Mouse (Mus musculus) neural tube, embryonic 11.5 days (tissue): ENCODE measurements around the gene Sh2d2a. TPM values are rescaled to one million over a fixed set of nuclear protein-coding genes. Genes with fewer than 3 reads are reported as not detected.
"Not testable (repeated sequence)": the region's sequence is repeated elsewhere in the genome, so short reads cannot be mapped to it uniquely, and the experiment has no call there.

Experiments
- ATAC-seq: fragments of 200-750 bp; cut with Nextera tagmentation; 2 replicates; pipeline ENCODE4 v1.8.0; 2017; ENCODE audit warnings: moderate number of reproducible peaks, mild to moderate bottlenecking, moderate TSS enrichment, moderate library complexity; ENCODE audit not compliant: insufficient read depth, low FRiP score, low TSS enrichment
- DNase-seq: peaks from one replicate; pipeline ENCODE4 v3.0.0-alpha.2; 2015; ENCODE audit warnings: low spot score
- H3K27ac ChIP-seq: fragments of 300-500 bp; sonication (generic); 2 replicates; pipeline ENCODE4 v1.5.1; 2014; ENCODE audit warnings: low read depth, mild to moderate bottlenecking, low read length
- H3K27me3 ChIP-seq: fragments of 300-500 bp; sonication (generic); 2 replicates; pipeline ENCODE4 v1.6.1; 2014; ENCODE audit warnings: mild to moderate bottlenecking, low read length, mixed read lengths; ENCODE audit not compliant: control insufficient read depth, insufficient read depth
- H3K36me3 ChIP-seq: fragments of 300-500 bp; sonication (generic); 2 replicates; pipeline ENCODE4 v1.6.1; 2014; ENCODE audit warnings: mild to moderate bottlenecking, low read length, moderate library complexity, mixed read lengths; ENCODE audit not compliant: control insufficient read depth, insufficient read depth
- H3K4me1 ChIP-seq: fragments of 300-500 bp; sonication (generic); 2 replicates; pipeline ENCODE4 v1.6.1; 2014; ENCODE audit warnings: low read length, mixed read lengths; ENCODE audit not compliant: control insufficient read depth, insufficient read depth
- H3K4me2 ChIP-seq: fragments of 300-500 bp; sonication (generic); 2 replicates; pipeline ENCODE4 v1.6.1; 2014; ENCODE audit warnings: low read depth, mild to moderate bottlenecking, moderate library complexity
- H3K4me3 ChIP-seq: fragments of 300-500 bp; sonication (generic); 2 replicates; pipeline ENCODE4 v1.5.1; 2014; ENCODE audit warnings: low read depth, low read length
- H3K9ac ChIP-seq: fragments of 300-500 bp; sonication (generic); 2 replicates; pipeline ENCODE4 v1.6.1; 2014; ENCODE audit warnings: mild to moderate bottlenecking, low read length
- H3K9me3 ChIP-seq: fragments of 300-500 bp; sonication (generic); 2 replicates; pipeline ENCODE4 v1.6.1; 2016; ENCODE audit warnings: low read length; ENCODE audit not compliant: control insufficient read depth
- WGBS: fragments of 180-500 bp; shearing (Covaris S2); extraction: QIAGEN DNeasy Blood & Tissue Kit; methylation state at CpG from one replicate; pipeline ENCODE4 v1.1.7; 2014; 5-methylcytosine and 5-hydroxymethylcytosine counted together
- polyA plus RNA-seq: library from polyadenylated mRNA; unstranded; fragments of >200 nt; fragmentation: Nextera tagmentation; extraction: Ambion mirVana; gene quantifications from 2 replicates; pipeline ENCODE4 v1.2.1, GENCODE M21; 2014

Gene Sh2d2a
- polyA plus RNA-seq, 1 experiment from 2014 or later = not detected

GRCm38 (mm10) chr3:87816646-87817093 is 29.9 kb upstream of the Sh2d2a start:
- Histone ChIP-seq H3K4me1 (no peaks in the 10 kb centered on the region), H3K36me3 (no peaks in the 10 kb centered on the region; the same call in 1 of the 2 replicates), H3K4me3 (no peak overlapping the region), H3K27ac (no peak overlapping the region), H3K4me2 (no peak overlapping the region), H3K27me3 (peaks cover 12% of the 10 kb centered on the region), H3K9ac (0 out of 2 replicates have a peak overlapping the region, but pooled peaks have one; percentile 22), H3K9me3 (no peaks in the 10 kb centered on the region)
- 8% methylated on average over 12 of the region's 12 CpGs for WGBS
- ATAC-seq (no peak), DNase-seq (peak; percentile 75)

DNA sequence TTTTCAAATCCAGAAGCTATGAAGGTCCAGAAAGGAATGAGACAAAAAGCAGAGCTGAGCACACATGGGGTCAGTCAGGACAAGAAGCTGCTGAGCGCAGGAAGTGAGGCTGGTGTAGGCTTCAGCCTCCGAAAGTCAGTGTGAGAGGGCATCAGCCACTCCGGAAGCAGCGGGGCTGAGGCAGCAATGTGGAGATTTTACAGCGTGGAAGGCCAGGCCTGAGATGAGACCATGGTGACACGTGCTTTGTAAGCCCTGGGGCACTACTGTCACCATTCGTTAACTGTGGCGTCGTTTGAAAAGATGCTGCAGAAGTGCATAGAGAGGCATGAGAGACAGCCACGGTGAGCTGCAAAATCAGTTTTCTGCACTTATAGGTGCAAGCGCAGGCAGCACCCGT is 28.3 kb upstream of the Sh2d2a start:
- Histone ChIP-seq H3K36me3 (no peaks in the 10 kb centered on the region; the same call in 1 of the 2 replicates), H3K4me3 (no peak overlapping the region), H3K9ac (no peak overlapping the region), H3K4me2 (no peak overlapping the region), H3K9me3 (no peaks in the 10 kb centered on the region), H3K4me1 (no peaks in the 10 kb centered on the region), H3K27me3 (peaks cover 7% of the 10 kb centered on the region), H3K27ac (no peak overlapping the region)
- ATAC-seq (no peak), DNase-seq (no peak)
- WGBS = 71% methylated on average over 12 of the region's 12 CpGs

DNA sequence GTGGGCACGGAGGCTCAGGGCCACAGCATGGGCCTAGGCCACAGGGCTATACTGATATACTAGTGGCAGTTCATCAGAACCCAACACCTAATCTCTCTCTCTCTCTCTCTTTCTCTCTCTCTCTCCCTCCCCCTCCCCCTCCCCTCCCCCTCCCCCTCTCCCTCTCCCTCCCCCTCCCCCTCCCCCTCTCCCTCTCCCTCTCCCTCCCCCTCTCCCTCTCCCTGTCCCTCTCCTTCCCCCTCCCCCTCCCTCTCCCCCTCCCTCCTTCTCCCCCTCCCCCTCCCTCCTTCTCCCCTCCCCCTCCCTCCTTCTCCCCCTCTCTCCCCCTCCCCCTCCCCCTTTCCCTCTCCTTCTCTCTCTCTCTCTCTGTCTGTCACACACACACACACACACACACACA is 22.3 kb upstream of the Sh2d2a start, which contains the start of gene Pear1:
Gene Pear1 (minus strand): TSS at position 101 of the 400 bp plus-strand sequence.
- not testable (repeated sequence) for H3K4me2 ChIP-seq, H3K4me3 ChIP-seq, H3K9ac ChIP-seq, H3K4me1 ChIP-seq, H3K27me3 ChIP-seq, ATAC-seq, H3K36me3 ChIP-seq, DNase-seq, H3K9me3 ChIP-seq, H3K27ac ChIP-seq
- 73% methylated on average over 1 of the region's 1 CpGs for WGBS

GRCm38 (mm10) chr3:87828435-87828834 is 18.1 kb upstream of the Sh2d2a start:
- H3K9me3 ChIP-seq = no peaks in the 10 kb centered on the region
- no peak overlapping the region for H3K9ac ChIP-seq
- H3K36me3 ChIP-seq = no peaks in the 10 kb centered on the region
- H3K4me1 ChIP-seq = no peaks in the 10 kb centered on the region
- DNase-seq (no peak), ATAC-seq (no peak)
- H3K4me2 ChIP-seq = no peak overlapping the region
- H3K27ac ChIP-seq = no peak overlapping the region
- H3K27me3 ChIP-seq = no peaks in the 10 kb centered on the region
- no peak overlapping the region for H3K4me3 ChIP-seq
- 37% methylated on average over 4 of the region's 4 CpGs for WGBS

- no peak overlapping the region for H3K4me2 ChIP-seq
- H3K27ac ChIP-seq = no peak overlapping the region
- no peak overlapping the region for H3K4me3 ChIP-seq
- no peaks in the 10 kb centered on the region for H3K9me3 ChIP-seq
- H3K27me3 ChIP-seq = no peaks in the 10 kb centered on the region
- no peak for ATAC-seq
- no peaks in the 10 kb centered on the region for H3K4me1 ChIP-seq
- H3K36me3 ChIP-seq = no peaks in the 10 kb centered on the region
- no peak for DNase-seq
- WGBS = 46% methylated on average over 10 of the region's 10 CpGs
- no peak overlapping the region for H3K9ac ChIP-seq
Measured at GRCm38 (mm10) chr3:87829025-87829424, 17.5 kb upstream of the Sh2d2a start.

DNA sequence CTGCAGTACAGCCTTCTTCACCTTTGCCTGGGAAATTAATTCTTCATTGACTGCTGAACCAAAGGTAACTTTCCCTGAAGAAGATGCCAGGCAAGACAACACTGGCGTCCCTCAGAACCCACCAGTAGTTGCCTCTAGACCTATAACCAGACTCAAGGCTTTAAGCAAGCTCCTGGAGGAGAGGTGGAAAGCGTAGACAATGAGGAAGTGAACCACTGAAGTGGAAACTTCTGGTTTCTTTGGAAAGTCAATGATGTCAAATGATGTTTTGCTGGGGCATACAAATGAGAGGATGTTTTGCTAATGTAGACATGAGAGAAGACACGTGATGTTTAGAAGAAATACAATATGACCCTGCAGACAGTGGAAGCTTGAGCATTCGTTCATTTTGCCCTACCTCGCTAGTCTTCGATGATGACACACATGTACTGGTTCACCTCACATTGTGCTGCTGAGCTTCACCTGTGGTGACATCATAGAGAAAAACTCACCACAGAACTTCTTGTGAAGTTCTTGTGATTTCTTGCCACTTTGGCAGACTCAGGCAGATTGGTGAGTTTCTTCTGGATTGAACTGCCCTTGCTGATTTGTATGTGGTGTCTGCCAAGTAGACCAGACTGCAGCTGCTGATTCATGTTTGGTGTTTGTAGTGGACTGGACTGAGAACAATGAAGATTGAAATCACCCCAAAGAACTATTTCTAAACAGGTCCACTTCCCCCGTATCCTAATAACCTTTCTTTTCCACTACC is 14.3 kb upstream of the Sh2d2a start:
- Histone ChIP-seq H3K9me3 (no peaks in the 10 kb centered on the region), H3K27me3 (no peaks in the 10 kb centered on the region), H3K4me1 (no peaks in the 10 kb centered on the region), H3K27ac (no peak overlapping the region), H3K4me3 (no peak overlapping the region), H3K36me3 (no peaks in the 10 kb centered on the region), H3K4me2 (no peak overlapping the region), H3K9ac (no peak overlapping the region)
- DNase-seq (no peak), ATAC-seq (no peak)
- WGBS = 86% methylated on average over 7 of the region's 7 CpGs

DNA sequence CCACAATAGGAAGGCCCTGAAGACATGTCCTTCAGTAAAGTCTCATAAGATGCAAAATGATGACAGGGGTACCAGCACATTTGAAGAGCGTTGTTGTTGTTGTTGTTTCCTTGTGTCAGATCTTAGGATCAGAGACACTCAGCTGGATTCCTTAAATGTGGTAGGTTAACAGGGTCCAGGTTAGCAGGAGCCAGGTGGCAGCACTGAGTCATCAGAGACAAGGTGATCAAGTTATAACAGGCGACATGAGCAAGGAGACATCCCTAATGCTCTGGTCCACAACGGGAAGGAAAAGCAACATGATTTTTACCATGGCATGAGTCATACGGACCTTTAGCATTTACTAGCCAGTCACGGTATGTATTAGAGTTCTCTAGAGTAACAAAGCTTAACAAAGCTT is 13.1 kb upstream of the Sh2d2a start:
- 72% methylated on average over 5 of the region's 5 CpGs for WGBS
- no peaks in the 10 kb centered on the region for H3K36me3 ChIP-seq
- no peak for ATAC-seq
- H3K9me3 ChIP-seq = no peaks in the 10 kb centered on the region
- H3K27me3 ChIP-seq = no peaks in the 10 kb centered on the region
- no peak overlapping the region for H3K9ac ChIP-seq
- no peak overlapping the region for H3K27ac ChIP-seq
- no peak for DNase-seq
- H3K4me2 ChIP-seq = no peak overlapping the region
- H3K4me1 ChIP-seq = no peaks in the 10 kb centered on the region
- no peak overlapping the region for H3K4me3 ChIP-seq

GRCm38 (mm10) chr3:87838622-87839021 is 7.9 kb upstream of the Sh2d2a start:
- H3K27ac ChIP-seq = no peak overlapping the region
- H3K36me3 ChIP-seq = no peaks in the 10 kb centered on the region
- ATAC-seq (no peak), DNase-seq (peak; percentile 75)
- no peak overlapping the region for H3K9ac ChIP-seq
- no peak overlapping the region for H3K4me2 ChIP-seq
- 5% methylated on average over 4 of the region's 4 CpGs for WGBS
- H3K4me1 ChIP-seq = no peaks in the 10 kb centered on the region
- H3K9me3 ChIP-seq = no peaks in the 10 kb centered on the region
- H3K27me3 ChIP-seq = no peaks in the 10 kb centered on the region
- no peak overlapping the region for H3K4me3 ChIP-seq

DNA sequence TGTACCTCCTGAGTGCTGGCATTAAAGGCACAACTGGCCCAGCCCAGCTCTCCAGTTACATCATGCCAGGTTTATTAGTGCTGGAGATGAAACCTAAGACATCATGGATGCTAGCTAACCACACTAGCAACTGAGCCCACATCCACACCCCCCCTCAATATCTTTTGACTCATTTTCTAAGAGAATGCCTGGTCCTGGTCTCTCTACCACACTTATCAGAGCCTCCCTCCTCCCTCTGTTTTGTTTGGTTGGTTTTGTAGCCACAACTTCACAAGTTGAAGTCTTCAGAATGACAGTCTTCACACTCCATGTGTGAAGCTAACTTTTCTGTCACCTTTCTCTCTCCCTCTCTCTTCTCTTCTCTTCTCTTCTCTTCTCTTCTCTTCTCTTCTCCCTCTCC is 5.7 kb upstream of the Sh2d2a start:
- ATAC-seq (no peak), DNase-seq (no peak)
- Histone ChIP-seq H3K9ac (no peak overlapping the region), H3K27me3 (no peaks in the 10 kb centered on the region), H3K9me3 (no peaks in the 10 kb centered on the region), H3K27ac (no peak overlapping the region), H3K4me1 (no peaks in the 10 kb centered on the region), H3K36me3 (no peaks in the 10 kb centered on the region), H3K4me3 (no peak overlapping the region), H3K4me2 (no peak overlapping the region)
